Mouse (Mus musculus) lung, embryonic 16.5 days (tissue): ENCODE measurements around the gene Plekhg5. TPM values are rescaled to one million over a fixed set of nuclear protein-coding genes. Genes with fewer than 3 reads are reported as not detected.
A peak's percentile ranks its signal among the peaks of the same experiment; 100 is the strongest.

Experiments
- ATAC-seq: fragments of 200-750 bp; cut with Nextera tagmentation; 2 replicates; pipeline ENCODE4 v1.8.0; 2017; ENCODE audit warnings: low read depth, mild to moderate bottlenecking, moderate library complexity
- H3K27ac ChIP-seq: fragments of 300-500 bp; sonication (generic); 2 replicates; pipeline ENCODE4 v1.5.1; 2014; ENCODE audit warnings: mild to moderate bottlenecking, control low read depth, low read length
- H3K27me3 ChIP-seq: fragments of 300-500 bp; sonication (generic); 2 replicates; pipeline ENCODE4 v1.6.1; 2014; ENCODE audit warnings: low read depth, low read length, mixed read lengths; ENCODE audit not compliant: control insufficient read depth, insufficient read depth
- H3K36me3 ChIP-seq: fragments of 300-500 bp; sonication (generic); 2 replicates; pipeline ENCODE4 v1.6.1; 2014; ENCODE audit warnings: low read length; ENCODE audit not compliant: control insufficient read depth, insufficient read depth
- H3K4me1 ChIP-seq: fragments of 300-500 bp; sonication (generic); replicated peaks from 2 replicates; pipeline ENCODE4 v1.6.1; 2014; ENCODE audit warnings: low read length, mixed read lengths; ENCODE audit not compliant: control insufficient read depth, insufficient read depth
- H3K4me2 ChIP-seq: fragments of 300-500 bp; sonication (generic); 2 replicates; pipeline ENCODE4 v1.6.1; 2014; ENCODE audit warnings: low read depth, low read length, control low read depth
- H3K4me3 ChIP-seq: fragments of 300-500 bp; sonication (generic); 2 replicates; pipeline ENCODE4 v1.5.1; 2014; ENCODE audit warnings: mild to moderate bottlenecking, low read length, control low read depth
- H3K9ac ChIP-seq: fragments of 300-500 bp; sonication (generic); 2 replicates; pipeline ENCODE4 v1.6.1; 2014; ENCODE audit warnings: low read length, control low read depth
- H3K9me3 ChIP-seq: fragments of 300-500 bp; sonication (generic); 2 replicates; pipeline ENCODE4 v1.6.1; 2016; ENCODE audit warnings: low read length; ENCODE audit not compliant: control insufficient read depth
- WGBS: fragments of 180-500 bp; shearing (Covaris S2); extraction: QIAGEN DNeasy Blood & Tissue Kit; methylation state at CpG from one replicate; pipeline ENCODE4 v1.1.7; 2014; 5-methylcytosine and 5-hydroxymethylcytosine counted together
- polyA plus RNA-seq: library from polyadenylated mRNA; unstranded; fragments of >200 nt; fragmentation: Nextera tagmentation; extraction: Ambion mirVana; gene quantifications from 2 replicates; pipeline ENCODE4 v1.2.1, GENCODE M21; 2015

Gene Plekhg5
- polyA plus RNA-seq, 1 experiment from 2014 or later: 23.3 TPM

DNA sequence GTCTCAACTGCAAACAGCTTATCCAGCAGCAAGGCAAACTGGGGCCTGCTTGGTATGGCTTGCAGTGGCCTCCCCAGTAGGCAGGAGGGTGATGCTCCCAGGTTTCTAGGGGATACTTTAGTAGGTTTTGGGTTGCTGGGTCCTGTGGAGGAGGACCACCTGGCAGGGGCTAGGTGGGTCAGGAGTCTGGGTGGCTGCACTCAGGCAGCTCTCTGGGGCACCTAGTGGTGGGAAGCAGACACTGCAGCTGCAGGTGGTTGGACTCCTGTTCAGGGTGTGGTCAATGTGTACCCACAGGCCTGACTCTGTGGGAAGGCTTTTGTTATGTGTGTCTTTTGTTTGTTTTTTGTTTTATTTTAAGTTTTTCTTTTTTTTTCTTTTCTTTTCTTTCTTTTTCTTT is 62.2 kb downstream of the Plekhg5 start:
- no peak overlapping the region for H3K4me2 ChIP-seq
- ATAC-seq: no peak
- H3K9me3 ChIP-seq: no peaks in the 10 kb centered on the region
- H3K4me1 ChIP-seq: peaks cover 26% of the 10 kb centered on the region
- H3K36me3 ChIP-seq: no peaks in the 10 kb centered on the region
- H3K27me3 ChIP-seq: peaks cover 45% of the 10 kb centered on the region
- no peak overlapping the region for H3K27ac ChIP-seq
- H3K4me3 ChIP-seq: no peak overlapping the region
- H3K9ac ChIP-seq: no peak overlapping the region

DNA sequence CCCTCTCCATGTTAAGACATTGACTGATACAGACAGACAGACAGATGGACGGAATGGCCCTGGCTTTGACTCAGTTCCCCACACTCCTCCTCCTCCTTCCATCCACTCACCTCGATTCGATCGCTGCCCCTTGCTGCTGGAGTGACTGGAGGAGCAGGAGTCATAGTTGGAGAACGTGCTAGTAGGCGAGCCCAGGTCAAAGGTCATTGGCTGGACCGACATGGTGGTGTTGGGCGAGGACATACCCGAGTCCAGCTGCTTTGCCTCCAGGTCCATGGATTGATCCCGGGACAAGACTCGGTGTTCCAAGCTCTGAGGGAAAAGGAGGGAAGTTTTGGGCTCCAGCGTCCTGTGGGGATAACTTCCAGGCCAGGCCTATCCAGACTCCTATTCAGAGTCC is 63.1 kb downstream of the Plekhg5 start:
- Histone ChIP-seq H3K27me3 (peaks cover 36% of the 10 kb centered on the region), H3K9me3 (no peaks in the 10 kb centered on the region), H3K27ac (no peak overlapping the region), H3K9ac (no peak overlapping the region), H3K4me3 (no peak overlapping the region), H3K4me2 (no peak overlapping the region), H3K36me3 (no peaks in the 10 kb centered on the region), H3K4me1 (peaks cover 26% of the 10 kb centered on the region)
- ATAC-seq: no peak
- WGBS: 72% methylated on average over 12 of the region's 12 CpGs

DNA sequence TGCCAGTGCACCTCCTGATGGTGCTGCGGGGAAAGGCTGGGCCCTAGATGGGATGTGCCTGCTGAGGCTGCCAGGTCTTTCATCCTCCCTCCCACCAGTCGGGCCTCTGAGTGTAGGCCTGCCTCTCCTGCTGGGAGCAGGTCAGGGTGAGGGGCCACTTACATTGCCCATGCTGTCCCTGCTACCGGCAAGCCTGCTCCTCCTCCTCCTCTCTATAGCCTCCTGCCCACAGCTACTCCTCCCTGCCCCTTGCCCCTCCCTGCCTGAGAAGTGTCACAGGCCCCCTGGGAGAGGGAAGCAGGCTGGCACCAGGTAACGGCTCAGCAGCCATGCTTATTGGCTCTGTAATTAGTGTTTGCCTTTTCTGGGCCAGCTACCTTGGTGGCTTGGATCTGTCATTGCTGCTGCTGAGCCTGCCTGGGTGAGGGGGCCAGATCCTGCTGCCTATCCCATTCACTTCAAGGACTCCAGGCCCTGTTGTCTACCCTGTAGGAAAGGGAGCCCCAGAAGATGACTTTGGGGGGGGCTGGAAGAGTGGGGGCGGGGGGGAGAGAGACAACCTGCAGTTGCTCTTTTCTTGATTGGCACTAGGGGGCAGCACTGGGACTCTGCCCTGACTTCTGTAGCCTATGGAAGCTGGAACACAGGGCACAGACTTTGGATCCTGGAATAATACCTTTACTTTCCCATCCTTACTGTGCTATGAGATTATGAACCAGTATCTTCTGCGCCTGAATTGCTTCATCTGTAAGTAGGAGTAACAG is 64.0 kb downstream of the Plekhg5 start:
- no peak overlapping the region for H3K4me3 ChIP-seq
- peaks cover 27% of the 10 kb centered on the region for H3K27me3 ChIP-seq
- no peaks in the 10 kb centered on the region for H3K36me3 ChIP-seq
- ATAC-seq: no peak
- H3K4me1 ChIP-seq: peaks cover 19% of the 10 kb centered on the region
- H3K9ac ChIP-seq: no peak overlapping the region
- H3K4me2 ChIP-seq: no peak overlapping the region
- no peak overlapping the region for H3K27ac ChIP-seq
- H3K9me3 ChIP-seq: no peaks in the 10 kb centered on the region
- 35% methylated on average over 6 of the region's 6 CpGs for WGBS

DNA sequence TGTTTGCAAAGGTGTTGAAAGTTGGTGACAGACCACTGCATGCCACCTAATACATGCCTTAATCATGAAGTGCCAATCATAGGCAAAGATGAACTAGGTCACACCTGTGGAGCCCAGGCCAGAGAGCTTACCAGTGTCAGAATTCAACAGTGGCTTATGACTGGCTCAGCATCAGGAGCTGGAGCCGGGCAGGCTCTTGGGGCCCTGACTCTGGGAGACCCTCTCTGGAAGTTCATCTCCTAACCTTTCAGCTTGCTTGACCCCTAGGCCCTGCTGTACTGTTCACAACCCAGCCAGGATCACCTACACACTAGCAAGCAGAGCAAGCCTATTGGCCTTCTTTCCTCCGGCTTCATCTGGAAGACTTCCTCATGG is 64.6 kb downstream of the Plekhg5 start:
- Histone ChIP-seq H3K9me3 (no peaks in the 10 kb centered on the region), H3K27ac (no peak overlapping the region), H3K9ac (no peak overlapping the region), H3K36me3 (no peaks in the 10 kb centered on the region), H3K4me3 (no peak overlapping the region), H3K27me3 (peaks cover 21% of the 10 kb centered on the region), H3K4me1 (peaks cover 13% of the 10 kb centered on the region), H3K4me2 (no peak overlapping the region)
- 84% methylated on average over 2 of the region's 2 CpGs for WGBS
- no peak for ATAC-seq

DNA sequence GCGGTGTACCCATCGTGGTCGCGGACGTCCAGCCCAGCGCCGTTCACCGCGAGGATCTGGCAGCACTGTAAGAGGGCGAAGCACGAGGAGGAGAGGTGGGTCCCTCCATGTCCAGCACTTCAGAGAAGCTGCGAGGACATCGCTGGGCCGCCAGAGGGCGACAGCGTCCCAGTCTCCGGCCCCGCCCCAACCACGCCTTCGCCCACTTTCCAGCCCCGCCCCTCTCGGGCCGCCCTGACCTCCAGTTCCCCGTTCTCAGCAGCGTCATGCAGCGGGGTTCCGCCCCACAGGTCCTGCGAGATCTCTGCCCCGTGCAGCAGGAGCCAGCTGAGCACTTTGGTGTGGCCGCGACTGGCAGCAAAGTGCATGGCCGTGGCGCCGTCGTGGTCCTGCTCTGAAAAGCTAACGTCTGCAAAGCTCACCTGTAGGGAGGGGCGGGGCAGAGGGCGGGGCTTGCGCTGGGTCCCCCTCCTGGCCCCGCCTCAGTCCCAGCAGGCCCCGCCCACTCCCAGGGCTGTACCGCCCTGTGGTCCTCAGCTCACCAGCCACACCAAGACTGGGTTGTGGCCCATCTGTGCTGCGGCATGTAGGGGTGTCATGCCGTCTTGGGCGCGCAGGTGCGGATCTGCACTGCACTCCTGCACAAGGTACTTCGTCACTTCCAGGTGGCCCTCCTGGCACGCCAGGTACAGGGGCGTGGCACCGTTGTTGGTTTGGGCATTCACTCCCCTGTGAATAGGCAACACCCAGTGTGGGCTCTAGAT is 66.4 kb downstream of the Plekhg5 start:
- H3K27ac ChIP-seq: no peak overlapping the region
- H3K4me3 ChIP-seq: peak overlapping the region; percentile 53
- H3K9ac ChIP-seq: peak overlapping the region; percentile 45; the same call in 1 of the 2 replicates
- peaks cover 4% of the 10 kb centered on the region for H3K27me3 ChIP-seq
- no peaks in the 10 kb centered on the region for H3K9me3 ChIP-seq
- no peaks in the 10 kb centered on the region for H3K36me3 ChIP-seq
- ATAC-seq: peak; percentile 92
- 2% methylated on average over 51 of the region's 51 CpGs for WGBS
- H3K4me1 ChIP-seq: peaks cover 8% of the 10 kb centered on the region
- peak overlapping the region; percentile 76 for H3K4me2 ChIP-seq

DNA sequence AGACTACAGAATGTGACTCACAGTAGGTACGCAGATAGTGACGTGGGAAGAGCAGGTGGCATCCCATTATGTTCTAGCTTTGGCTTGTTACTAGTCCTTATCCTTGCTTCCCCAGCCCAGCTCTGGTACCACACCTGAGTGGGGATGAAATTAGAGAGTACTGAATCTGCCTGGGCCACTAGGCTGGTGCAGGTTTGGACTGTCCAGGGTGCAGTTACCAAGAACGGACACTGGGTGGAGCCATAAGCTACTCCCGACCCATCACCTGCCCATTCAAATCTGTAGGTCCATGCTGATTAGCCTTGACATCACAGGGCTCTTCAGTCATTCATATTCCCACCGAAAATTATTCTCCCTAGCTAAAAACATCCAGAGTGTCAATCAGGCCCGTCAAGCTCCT is 68.1 kb downstream of the Plekhg5 start:
- no peak overlapping the region for H3K9ac ChIP-seq
- H3K27ac ChIP-seq: no peak overlapping the region
- no peaks in the 10 kb centered on the region for H3K9me3 ChIP-seq
- no peak overlapping the region for H3K4me3 ChIP-seq
- WGBS: 32% methylated on average over 6 of the region's 6 CpGs
- no peaks in the 10 kb centered on the region for H3K27me3 ChIP-seq
- H3K4me1 ChIP-seq: peaks cover 8% of the 10 kb centered on the region
- H3K4me2 ChIP-seq: no peak overlapping the region
- no peaks in the 10 kb centered on the region for H3K36me3 ChIP-seq
- ATAC-seq: no peak

DNA sequence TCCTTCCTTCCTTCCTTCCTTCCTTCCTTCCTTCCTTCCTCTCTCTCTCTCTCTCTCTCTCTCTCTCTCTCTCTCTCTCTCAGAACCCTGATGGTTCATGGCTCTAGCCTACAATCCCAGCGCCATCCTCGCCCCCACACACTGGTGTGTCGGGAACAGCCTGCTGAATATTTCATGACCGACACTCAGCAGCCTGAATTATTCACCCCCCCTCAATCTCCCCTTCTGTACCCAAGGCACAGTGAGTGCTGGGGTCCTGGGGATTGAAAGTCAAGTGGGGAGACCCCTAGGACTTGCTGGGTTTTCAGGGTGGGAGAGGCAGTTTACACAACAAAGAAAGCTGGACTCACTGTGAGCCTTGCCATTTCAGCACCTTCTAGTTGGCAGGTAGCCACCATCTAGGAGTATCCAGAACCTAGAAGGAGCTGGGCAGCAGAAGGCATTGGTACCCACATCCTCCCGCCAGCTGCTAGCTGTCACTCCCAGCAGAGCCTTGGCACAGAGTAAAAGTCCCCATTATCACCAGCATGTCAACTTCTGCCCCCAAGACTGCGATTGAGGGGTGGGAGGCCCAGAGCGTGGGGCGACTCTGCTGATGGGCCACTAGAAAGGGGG is 69.3 kb downstream of the Plekhg5 start:
- H3K36me3 ChIP-seq: no peaks in the 10 kb centered on the region
- WGBS: 61% methylated on average over 8 of the region's 8 CpGs
- peaks cover 8% of the 10 kb centered on the region for H3K4me1 ChIP-seq
- no peak overlapping the region for H3K4me2 ChIP-seq
- H3K27me3 ChIP-seq: no peaks in the 10 kb centered on the region
- H3K9me3 ChIP-seq: no peaks in the 10 kb centered on the region
- H3K27ac ChIP-seq: no peak overlapping the region
- H3K4me3 ChIP-seq: no peak overlapping the region
- ATAC-seq: no peak
- H3K9ac ChIP-seq: no peak overlapping the region

DNA sequence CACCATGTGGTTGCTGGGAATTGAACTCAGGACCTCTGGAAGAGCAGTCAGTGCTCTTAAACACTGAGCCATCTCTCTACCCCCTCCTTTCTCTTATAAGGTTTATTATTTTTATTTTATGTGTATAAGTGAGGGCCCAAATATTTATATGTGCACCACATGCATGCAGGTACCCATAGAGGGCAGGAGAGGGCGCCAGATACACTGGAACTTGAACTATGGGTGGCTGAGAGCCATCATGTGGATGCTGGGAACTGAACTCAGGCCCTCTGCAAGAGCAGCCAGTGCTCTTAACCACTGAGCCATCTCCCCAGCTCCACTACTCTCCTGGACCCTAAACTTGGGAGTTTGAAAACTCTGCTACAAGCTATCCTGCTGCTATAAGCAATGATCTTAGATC is 71.3 kb downstream of the Plekhg5 start:
- Histone ChIP-seq H3K4me2 (no peak overlapping the region), H3K27me3 (no peaks in the 10 kb centered on the region), H3K27ac (no peak overlapping the region), H3K4me3 (no peak overlapping the region), H3K9ac (no peak overlapping the region), H3K4me1 (peaks cover 5% of the 10 kb centered on the region), H3K36me3 (no peaks in the 10 kb centered on the region), H3K9me3 (no peaks in the 10 kb centered on the region)
- ATAC-seq: no peak
- WGBS: 29% methylated on average over 1 of the region's 1 CpGs

DNA sequence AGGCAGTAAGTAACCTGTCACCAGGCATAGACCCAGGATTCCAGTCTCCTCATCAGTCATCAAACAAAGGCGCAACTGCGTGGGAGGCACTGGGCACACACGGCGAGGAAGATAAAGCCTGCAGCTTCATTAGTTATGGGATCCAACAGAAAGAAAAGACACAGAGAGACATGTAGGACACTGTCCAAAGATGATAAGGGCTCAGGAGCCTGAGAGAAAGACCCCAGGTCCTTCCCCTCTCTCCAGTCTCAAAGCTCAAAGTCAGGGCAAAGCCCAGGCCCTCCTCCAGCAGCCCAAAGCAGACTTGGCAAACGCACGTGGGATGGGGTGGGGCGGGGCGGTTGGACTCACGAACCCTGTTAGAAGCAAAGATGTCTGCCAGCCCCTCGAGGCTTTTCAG is 73.2 kb downstream of the Plekhg5 start:
- H3K9ac ChIP-seq: no peak overlapping the region
- WGBS: 53% methylated on average over 10 of the region's 10 CpGs
- peaks cover 9% of the 10 kb centered on the region; the same call in 1 of the 2 replicates for H3K27me3 ChIP-seq
- H3K9me3 ChIP-seq: no peaks in the 10 kb centered on the region
- H3K4me3 ChIP-seq: no peak overlapping the region
- no peak for ATAC-seq
- no peaks in the 10 kb centered on the region for H3K36me3 ChIP-seq
- no peak overlapping the region for H3K27ac ChIP-seq
- H3K4me2 ChIP-seq: no peak overlapping the region
- no peaks in the 10 kb centered on the region for H3K4me1 ChIP-seq
